Mouse (Mus musculus) CH12.LX (cell line): Measurements from ENCODE around the gene Cttnbp2nl. TPM values are rescaled to one million over a fixed set of nuclear protein-coding genes. Genes with fewer than 3 reads are reported as not detected.

ENCODE experiments used
- DNase-seq: peaks from one replicate; pipeline ENCODE4 v3.0.0-alpha.2; 2013; ENCODE audit errors: extremely low read depth
- H3K27ac ChIP-seq: 2 replicates; pipeline ENCODE4 v1.5.1; 2012; ENCODE audit warnings: low read depth, mild to moderate bottlenecking, control low read depth, moderate library complexity; ENCODE audit not compliant: insufficient read depth
- H3K27me3 ChIP-seq: replicated peaks from 2 replicates; pipeline ENCODE3; 2012; ENCODE audit warnings: inconsistent platforms
- H3K36me3 ChIP-seq, 2 experiments: replicated peaks in 1 of 2; 2 replicates each; pipeline versions ENCODE3 to v1.6.1; 2012; ENCODE audit warnings: inconsistent platforms in 1 of 2, low read length in 1 of 2, mild to moderate bottlenecking in 1 of 2, mixed read lengths in 1 of 2, moderate library complexity in 1 of 2; ENCODE audit not compliant: control insufficient read depth in 1 of 2, insufficient read depth in 1 of 2
- H3K4me1 ChIP-seq, 2 experiments: 2 replicates each; pipeline ENCODE4 v1.6.1; 2012; ENCODE audit warnings: inconsistent platforms in 1 of 2, moderate library complexity in 1 of 2; ENCODE audit not compliant: insufficient read depth in 2 of 2, control insufficient read depth in 1 of 2
- H3K4me2 ChIP-seq: 2 replicates; pipeline ENCODE4 v1.6.1; 2012; ENCODE audit warnings: low read depth, mild to moderate bottlenecking, control low read depth; ENCODE audit not compliant: poor library complexity, insufficient read depth, severe bottlenecking
- H3K4me3 ChIP-seq, 3 experiments: fragments of 150-350 bp in 1 of 3; sonication (generic) in 1 of 3; replicated peaks in 1 of 3; 2 replicates each; pipeline versions ENCODE3 to v1.5.1; 2011 to 2012; ENCODE audit warnings: low read depth in 2 of 3, low read length in 2 of 3, mild to moderate bottlenecking in 2 of 3, moderate library complexity in 2 of 3, control low read depth in 1 of 3, improper control_type of control experiment in 1 of 3, inconsistent platforms in 1 of 3, mixed read lengths in 1 of 3; ENCODE audit not compliant: poor library complexity in 1 of 3
- H3K79me2 ChIP-seq: replicated peaks from 2 replicates; pipeline ENCODE4 v1.6.1; 2012; ENCODE audit warnings: mild to moderate bottlenecking, moderate library complexity; ENCODE audit not compliant: control insufficient read depth, poor library complexity, insufficient read depth, severe bottlenecking; ENCODE audit errors: extremely low read depth
- H3K9ac ChIP-seq: 2 replicates; pipeline ENCODE4 v1.6.1; 2012; ENCODE audit warnings: low read depth, mild to moderate bottlenecking, control low read depth, moderate library complexity; ENCODE audit not compliant: insufficient read depth
- H3K9me3 ChIP-seq: replicated peaks from 2 replicates; pipeline ENCODE3; 2012; ENCODE audit warnings: low read length, inconsistent platforms, mixed read lengths
- BHLHE40 ChIP-seq: IDR thresholded peaks from 2 replicates; pipeline ENCODE4 v1.6.1; 2011; ENCODE audit warnings: mild to moderate bottlenecking, low read depth, low read length, improper control_type of control experiment
- CHD1 ChIP-seq: IDR thresholded peaks from 2 replicates; pipeline ENCODE4 v1.6.1; 2012; ENCODE audit warnings: low read depth, low read length, improper control_type of control experiment, inconsistent platforms
- CHD2 ChIP-seq: IDR thresholded peaks from 2 replicates; pipeline ENCODE4 v1.6.1; 2011; ENCODE audit warnings: low read length, improper control_type of control experiment
- CTCF ChIP-seq, 2 experiments: IDR thresholded peaks in 1 of 2; conservative IDR thresholded peaks in 1 of 2; 2 replicates each; pipeline ENCODE4 v1.5.1; 2011 to 2012; ENCODE audit warnings: low read depth in 2 of 2, low read length in 2 of 2, improper control_type of control experiment in 1 of 2, inconsistent platforms in 1 of 2, mild to moderate bottlenecking in 1 of 2, moderate library complexity in 1 of 2
- E2F4 ChIP-seq: IDR thresholded peaks from 2 replicates; pipeline ENCODE4 v1.6.1; 2011; ENCODE audit warnings: low read depth, low read length, improper control_type of control experiment; ENCODE audit not compliant: insufficient replicate concordance
- ELF1 ChIP-seq: IDR thresholded peaks from 2 replicates; pipeline ENCODE4 v1.6.1; 2014; ENCODE audit warnings: low read depth, mild to moderate bottlenecking, inconsistent platforms, low read length, improper control_type of control experiment
- GABPA ChIP-seq: IDR thresholded peaks from 2 replicates; pipeline ENCODE4 v1.6.1; 2012; ENCODE audit warnings: low read depth, low read length, improper control_type of control experiment, inconsistent platforms; ENCODE audit not compliant: insufficient replicate concordance
- IRF4 ChIP-seq: IDR thresholded peaks from 2 replicates; pipeline ENCODE4 v1.6.1; 2014; ENCODE audit warnings: low read depth, mild to moderate bottlenecking, inconsistent platforms, low read length, improper control_type of control experiment
- JUN ChIP-seq: IDR thresholded peaks from 2 replicates; pipeline ENCODE4 v1.6.1; 2011; ENCODE audit warnings: low read depth, mild to moderate bottlenecking, low read length, improper control_type of control experiment, moderate library complexity; ENCODE audit not compliant: insufficient read depth
- KAT2A ChIP-seq: IDR thresholded peaks from 2 replicates; pipeline ENCODE4 v1.6.1; 2012; ENCODE audit warnings: low read length, improper control_type of control experiment, inconsistent platforms; ENCODE audit not compliant: insufficient replicate concordance
- MAX ChIP-seq: IDR thresholded peaks from 2 replicates; pipeline ENCODE4 v1.6.1; 2011; ENCODE audit warnings: low read length, improper control_type of control experiment
- MAZ ChIP-seq: IDR thresholded peaks from 2 replicates; pipeline ENCODE4 v1.6.1; 2012; ENCODE audit warnings: low read depth, mild to moderate bottlenecking, inconsistent platforms, low read length, improper control_type of control experiment, moderate library complexity
- MEF2A ChIP-seq: IDR thresholded peaks from 2 replicates; pipeline ENCODE4 v1.6.1; 2014; ENCODE audit warnings: low read depth, mild to moderate bottlenecking, inconsistent platforms, low read length, improper control_type of control experiment, borderline replicate concordance
- MYC ChIP-seq: IDR thresholded peaks from 2 replicates; pipeline ENCODE4 v1.6.1; 2011; ENCODE audit warnings: low read depth, mild to moderate bottlenecking, improper control_type of control experiment, low read length
- NELFE ChIP-seq: IDR thresholded peaks from 2 replicates; pipeline ENCODE4 v1.6.1; 2011; ENCODE audit warnings: low read depth, low read length, improper control_type of control experiment
- POLR2AphosphoS2 ChIP-seq: IDR thresholded peaks from 2 replicates; pipeline ENCODE4 v1.6.1; 2011; ENCODE audit warnings: low read depth, low read length, improper control_type of control experiment
- RCOR1 ChIP-seq: conservative IDR thresholded peaks from 2 replicates; pipeline ENCODE4 v1.6.1; 2012; ENCODE audit warnings: low read depth, mild to moderate bottlenecking, inconsistent platforms, low read length, improper control_type of control experiment
- SIN3A ChIP-seq: IDR thresholded peaks from 2 replicates; pipeline ENCODE4 v1.6.1; 2012; ENCODE audit warnings: low read length, improper control_type of control experiment, inconsistent platforms
- SMC3 ChIP-seq: IDR thresholded peaks from 2 replicates; pipeline ENCODE4 v1.6.1; 2011; ENCODE audit warnings: low read depth, low read length, improper control_type of control experiment
- TBP ChIP-seq: conservative IDR thresholded peaks from 2 replicates; pipeline ENCODE4 v1.6.1; 2011; ENCODE audit warnings: low read depth, low read length, improper control_type of control experiment
- TCF12 ChIP-seq: IDR thresholded peaks from 2 replicates; pipeline ENCODE4 v1.6.1; 2014; ENCODE audit warnings: low read depth, mild to moderate bottlenecking, inconsistent platforms, low read length, improper control_type of control experiment
- UBTF ChIP-seq: IDR thresholded peaks from 2 replicates; pipeline ENCODE4 v1.6.1; 2012; ENCODE audit warnings: low read depth, mild to moderate bottlenecking, inconsistent platforms, low read length, improper control_type of control experiment, moderate library complexity
- USF1 ChIP-seq: IDR thresholded peaks from 2 replicates; pipeline ENCODE4 v1.6.1; 2014; ENCODE audit warnings: low read depth, mild to moderate bottlenecking, inconsistent platforms, low read length, improper control_type of control experiment
- USF2 ChIP-seq: conservative IDR thresholded peaks from 2 replicates; pipeline ENCODE4 v1.6.1; 2011; ENCODE audit warnings: low read depth, low read length, improper control_type of control experiment
- dilution Hi-C: fragments of 300-500 bp; cut with MboI; formaldehyde crosslinking; loops from 2 replicates; pipeline ENCODE4 v1.14.3; 2020; ENCODE audit warnings: low sequenced_read_pairs; ENCODE audit not compliant: extremely low pct_unique_long_range_greater_than_20kb, extremely low pct_ligation_motif_present
- in situ Hi-C: fragments of 300-500 bp; cut with MboI; formaldehyde crosslinking; loops from 3 replicates; pipeline ENCODE4 v1.14.3; 2019; ENCODE audit warnings: low sequenced_read_pairs, low pct_ligation_motif_present, low pct_unique_long_range_greater_than_20kb, mixed read lengths
- polyA plus RNA-seq: library from polyadenylated mRNA; unstranded; fragments of >175 nt; gene quantifications from 2 replicates; pipeline ENCODE4 v1.2.1, GENCODE M21; 2012; ENCODE audit warnings: low read depth; ENCODE audit not compliant: insufficient read length
- total RNA-seq, 2 experiments: library from RNA; depleted of rRNA; stranded (reverse); fragments of 300-350 nt in 1 of 2; fragments of >200 nt in 1 of 2; gene quantifications; 2 replicates each; pipeline ENCODE4 v1.2.3; 2012 to 2014

The Cttnbp2nl gene
- total and polyA plus RNA-seq, 3 experiments: 0.21 to 0.70 (median 0.43) TPM

- dilution Hi-C loops: no loop called here
- no peak for DNase-seq
- H3K9ac ChIP-seq: peak overlapping the region; percentile 46; the same call in 1 of the 2 replicates
- no peaks in the 10 kb centered on the region for H3K9me3 ChIP-seq
- H3K27ac ChIP-seq: no peak overlapping the region
- no peaks in the 10 kb centered on the region for H3K79me2 ChIP-seq
- H3K4me2 ChIP-seq: peak overlapping the region; percentile 99
- H3K36me3 ChIP-seq: no peaks in the 10 kb centered on the region
- TF ChIP-seq SMC3 (no peak), USF1 (no peak), SIN3A (no peak), RCOR1 (no peak), KAT2A (no peak), CHD2 (no peak), MYC (no peak), ELF1 (no peak), USF2 (no peak), MEF2A (no peak), IRF4 (no peak), CHD1 (no peak), JUN (no peak), CTCF (conservative IDR thresholded peaks at IDR 0.05 in 1 of 2, IDR thresholded peaks at IDR 0.05 in 1 of 2; ENCODE audit: low read depth in 2 of 2, low read length in 2 of 2) (no peak), GABPA (no peak), POLR2AphosphoS2 (no peak), MAX (no peak), NELFE (no peak), TCF12 (no peak), BHLHE40 (no peak)
- TF ChIP-seq, all 38 proteins: peak for 0
- H3K4me3 ChIP-seq: peak overlapping the region; percentile 68 to 86 (median 68)
- in situ Hi-C loops: loop anchor here (10.0 kb wide), 1 partner anchor 268 kb away; the partner anchor contains the start of genes Fam19a3, Ppm1j and Rhoc
- H3K4me1 ChIP-seq: peaks cover 8 to 17% of the 10 kb centered on the region in 2 experiments
- H3K27me3 ChIP-seq: peaks cover 7% of the 10 kb centered on the region
Measured at GRCm38 (mm10) chr3:105052171-105052936, 592 bp downstream of the Cttnbp2nl start.

GRCm38 (mm10) chr3:105051103-105051502 lies 1.8 kb downstream of the Cttnbp2nl start:
- in situ Hi-C loops (loop anchor here (10.0 kb wide), 1 partner anchor 266 kb away; the partner anchor contains the start of genes Fam19a3, Ppm1j and Rhoc), dilution Hi-C loops (no loop called here)
- H3K36me3 ChIP-seq: no peaks in the 10 kb centered on the region
- peaks cover 8 to 23% of the 10 kb centered on the region in 2 experiments for H3K4me1 ChIP-seq
- H3K4me2 ChIP-seq: no peak overlapping the region
- no peak for TF ChIP-seq E2F4
- TF ChIP-seq UBTF: no peak
- no peak for TF ChIP-seq CHD1
- TF ChIP-seq SMC3: no peak
- no peak for TF ChIP-seq USF2
- no peak for TF ChIP-seq IRF4
- no peak for TF ChIP-seq TBP
- no peak for TF ChIP-seq BHLHE40
- no peak for TF ChIP-seq MAZ
- H3K27me3 ChIP-seq: peaks cover 7% of the 10 kb centered on the region
- H3K9ac ChIP-seq: no peak overlapping the region
- H3K79me2 ChIP-seq: no peaks in the 10 kb centered on the region
- H3K9me3 ChIP-seq: no peaks in the 10 kb centered on the region
- H3K4me3 ChIP-seq: no peak overlapping the region
- DNase-seq: no peak
- H3K27ac ChIP-seq: no peak overlapping the region
